Mouse (Mus musculus): ENCODE data around the gene Nrp2. TPM values are rescaled to one million over a fixed set of nuclear protein-coding genes. Genes with fewer than 3 reads are reported as not detected.

Nrp2 gene
- polyA plus RNA-seq, 1 experiment from 2014 or later = 11.2 TPM

GRCm38 (mm10) chr1:62833356-62833755, 130.3 kb downstream of the Nrp2 start:
- H3K27ac ChIP-seq (ENCODE audit: low read length) = no peak overlapping the region
- no peak overlapping the region for H3K4me2 ChIP-seq (replicated peaks; ENCODE audit: low read depth, low read length)
- no peaks in the 10 kb centered on the region for H3K36me3 ChIP-seq (ENCODE audit: insufficient read depth, low read length)
- WGBS = 96% methylated on average over 1 of the region's 1 CpGs
- peaks cover 4% of the 10 kb centered on the region; the same call in 1 of the 2 replicates for H3K9me3 ChIP-seq (ENCODE audit: low read length)
- H3K4me3 ChIP-seq (ENCODE audit: low read length) = no peak overlapping the region
- H3K27me3 ChIP-seq (ENCODE audit: insufficient read depth, low read length) = no peaks in the 10 kb centered on the region
- no peak overlapping the region for H3K9ac ChIP-seq (replicated peaks; ENCODE audit: low read length)
- peaks cover 3% of the 10 kb centered on the region; the same call in 1 of the 2 replicates for H3K4me1 ChIP-seq (ENCODE audit: insufficient read depth, low read length)
- ATAC-seq (ENCODE audit: low FRiP score, low TSS enrichment) = no peak

DNA sequence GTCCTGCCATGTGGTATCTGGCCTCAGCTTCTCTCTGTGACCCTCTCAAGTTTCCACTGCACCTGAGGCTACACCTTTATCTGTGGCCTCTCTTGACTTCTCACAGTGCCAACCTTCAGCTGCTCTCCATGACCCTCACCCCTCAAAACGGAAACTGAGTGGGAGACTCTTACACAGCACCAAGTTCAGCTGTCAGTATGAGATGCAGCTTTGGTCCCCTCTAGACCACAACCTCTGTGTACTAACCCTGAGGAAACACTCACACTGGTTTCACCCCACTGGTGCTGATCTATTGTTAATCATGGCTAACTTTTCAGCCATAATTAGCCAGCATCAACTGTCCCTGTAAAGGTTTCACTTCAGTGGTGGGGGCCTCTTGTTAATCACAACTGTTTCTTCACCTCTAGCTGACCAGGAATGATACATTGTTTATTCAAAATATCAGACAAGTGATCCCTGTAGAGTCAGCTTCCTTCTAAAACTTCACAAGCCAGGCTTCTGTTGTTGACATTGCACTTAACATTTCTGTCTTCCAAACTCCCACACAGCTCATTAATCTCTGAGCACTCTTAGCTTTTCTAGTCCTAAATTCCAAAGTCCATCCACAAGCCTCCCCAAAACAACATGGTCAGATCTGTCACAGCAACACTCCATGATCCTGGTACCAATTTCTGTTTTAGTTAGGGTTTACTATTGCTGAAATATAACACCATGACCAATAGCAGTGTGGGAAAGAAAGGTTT, 131.5 kb downstream of the Nrp2 start:
- Histone ChIP-seq H3K4me3 (ENCODE audit: low read length) (no peak overlapping the region), H3K9ac (replicated peaks; ENCODE audit: low read length) (no peak overlapping the region), H3K27ac (ENCODE audit: low read length) (no peak overlapping the region), H3K4me2 (replicated peaks; ENCODE audit: low read depth, low read length) (no peak overlapping the region), H3K4me1 (ENCODE audit: insufficient read depth, low read length) (peaks cover 3% of the 10 kb centered on the region; the same call in 1 of the 2 replicates), H3K27me3 (ENCODE audit: insufficient read depth, low read length) (no peaks in the 10 kb centered on the region), H3K36me3 (ENCODE audit: insufficient read depth, low read length) (no peaks in the 10 kb centered on the region), H3K9me3 (ENCODE audit: low read length) (peaks cover 4% of the 10 kb centered on the region; the same call in 1 of the 2 replicates)
- peak; percentile 58; the same call in 1 of the 2 replicates for ATAC-seq (ENCODE audit: low FRiP score, low TSS enrichment)
- 33% methylated on average over 1 of the region's 1 CpGs for WGBS

- Histone ChIP-seq H3K4me2 (replicated peaks; ENCODE audit: low read depth, low read length) (no peak overlapping the region), H3K27me3 (ENCODE audit: insufficient read depth, low read length) (no peaks in the 10 kb centered on the region), H3K4me3 (ENCODE audit: low read length) (no peak overlapping the region), H3K9me3 (ENCODE audit: low read length) (peaks cover 4% of the 10 kb centered on the region; the same call in 1 of the 2 replicates), H3K36me3 (ENCODE audit: insufficient read depth, low read length) (no peaks in the 10 kb centered on the region), H3K9ac (replicated peaks; ENCODE audit: low read length) (no peak overlapping the region), H3K4me1 (ENCODE audit: insufficient read depth, low read length) (no peaks in the 10 kb centered on the region), H3K27ac (ENCODE audit: low read length) (no peak overlapping the region)
- WGBS = 86% methylated on average over 3 of the region's 3 CpGs
- no peak for ATAC-seq (ENCODE audit: low FRiP score, low TSS enrichment)
These were observed 135.0 kb downstream of the Nrp2 start for GRCm38 (mm10) chr1:62838083-62838482.

GRCm38 (mm10) chr1:62838631-62839030, 135.5 kb downstream of the Nrp2 start:
- Histone ChIP-seq H3K27ac (ENCODE audit: low read length) (no peak overlapping the region), H3K9me3 (ENCODE audit: low read length) (peaks cover 4% of the 10 kb centered on the region; the same call in 1 of the 2 replicates), H3K4me1 (ENCODE audit: insufficient read depth, low read length) (no peaks in the 10 kb centered on the region), H3K9ac (replicated peaks; ENCODE audit: low read length) (no peak overlapping the region), H3K27me3 (ENCODE audit: insufficient read depth, low read length) (no peaks in the 10 kb centered on the region), H3K4me3 (ENCODE audit: low read length) (no peak overlapping the region), H3K36me3 (ENCODE audit: insufficient read depth, low read length) (no peaks in the 10 kb centered on the region), H3K4me2 (replicated peaks; ENCODE audit: low read depth, low read length) (no peak overlapping the region)
- ATAC-seq (ENCODE audit: low FRiP score, low TSS enrichment) = no peak
- 63% methylated on average over 2 of the region's 2 CpGs for WGBS

DNA sequence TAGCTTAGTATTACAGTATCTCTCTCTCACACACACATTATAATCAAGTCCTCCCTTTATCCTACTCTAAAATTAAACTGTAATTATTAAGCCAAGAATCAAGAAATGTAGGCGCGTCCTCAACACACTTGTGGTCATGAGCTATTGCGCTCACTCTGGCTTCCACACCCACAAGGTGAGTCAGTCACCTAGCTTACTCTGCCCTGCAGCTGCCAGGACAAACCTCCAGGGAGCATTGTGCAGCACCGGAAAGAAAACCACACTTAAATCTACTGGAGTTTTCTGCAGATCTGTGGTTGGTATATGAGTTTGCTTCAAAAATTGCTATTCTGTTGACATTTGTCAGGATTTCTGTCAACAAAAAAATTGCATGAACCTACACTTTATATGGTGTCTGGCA, 140.1 kb downstream of the Nrp2 start:
- Histone ChIP-seq H3K4me1 (ENCODE audit: insufficient read depth, low read length) (no peaks in the 10 kb centered on the region), H3K4me2 (replicated peaks; ENCODE audit: low read depth, low read length) (no peak overlapping the region), H3K9me3 (ENCODE audit: low read length) (no peaks in the 10 kb centered on the region), H3K27me3 (ENCODE audit: insufficient read depth, low read length) (no peaks in the 10 kb centered on the region), H3K36me3 (ENCODE audit: insufficient read depth, low read length) (no peaks in the 10 kb centered on the region), H3K4me3 (ENCODE audit: low read length) (no peak overlapping the region), H3K9ac (replicated peaks; ENCODE audit: low read length) (no peak overlapping the region), H3K27ac (ENCODE audit: low read length) (no peak overlapping the region)
- ATAC-seq (ENCODE audit: low FRiP score, low TSS enrichment) = no peak
- 87% methylated on average over 4 of the region's 4 CpGs for WGBS

DNA sequence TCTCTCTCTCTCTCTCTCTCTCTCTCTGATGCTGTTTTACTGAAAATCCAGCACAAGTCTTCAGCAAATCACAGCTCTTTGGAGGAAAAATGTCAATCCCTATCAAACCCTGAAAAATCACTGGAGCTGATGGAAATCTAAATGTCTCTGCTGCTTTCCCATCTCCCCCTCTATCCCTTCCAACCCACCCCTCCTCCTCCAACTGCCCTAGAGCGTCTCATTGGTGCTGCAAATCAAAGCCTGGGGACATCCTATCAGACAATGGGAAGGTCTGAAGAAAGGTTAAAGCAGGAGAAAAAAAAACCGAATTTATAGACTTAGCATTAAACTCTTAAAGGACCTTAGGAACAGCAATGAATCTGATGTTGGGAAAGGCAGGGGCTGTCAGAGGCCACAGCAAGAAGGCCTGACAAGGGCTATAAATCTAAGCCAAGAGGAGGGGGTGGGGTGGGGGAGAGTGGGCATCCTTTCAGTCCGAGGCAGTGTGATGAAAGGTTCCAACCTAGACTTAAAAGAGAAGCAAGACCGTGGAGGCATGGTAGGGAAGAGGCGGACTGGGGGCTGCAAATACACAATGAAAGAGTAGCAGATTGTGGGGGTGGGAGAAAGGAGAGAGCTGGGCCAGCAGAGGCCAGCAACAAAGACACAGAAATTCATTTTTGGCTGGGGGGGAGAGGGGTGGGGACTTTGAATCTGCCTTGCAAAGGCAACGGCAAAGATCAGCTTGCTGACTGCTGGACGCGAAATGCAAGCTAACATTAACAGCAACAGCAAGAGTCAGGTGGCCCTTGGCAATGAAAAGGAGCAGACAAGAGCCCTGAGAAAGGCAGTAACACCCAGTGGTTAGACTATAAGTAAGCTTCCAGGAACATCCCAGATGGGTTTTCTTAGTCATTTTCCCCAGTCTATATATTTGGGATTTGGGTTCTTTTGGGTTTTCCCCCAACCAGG, 148.2 kb downstream of the Nrp2 start:
- 16% methylated on average over 8 of the region's 8 CpGs for WGBS
- H3K27ac ChIP-seq (ENCODE audit: low read length) = no peak overlapping the region
- peak overlapping the region; percentile 27; the same call in 1 of the 2 replicates for H3K4me2 ChIP-seq (replicated peaks; ENCODE audit: low read depth, low read length)
- no peak overlapping the region; the same call in 1 of the 2 replicates for H3K9ac ChIP-seq (replicated peaks; ENCODE audit: low read length)
- ATAC-seq (ENCODE audit: low FRiP score, low TSS enrichment) = peak; percentile 82
- H3K4me1 ChIP-seq (ENCODE audit: insufficient read depth, low read length) = peaks cover 30% of the 10 kb centered on the region
- no peaks in the 10 kb centered on the region for H3K27me3 ChIP-seq (ENCODE audit: insufficient read depth, low read length)
- H3K36me3 ChIP-seq (ENCODE audit: insufficient read depth, low read length) = no peaks in the 10 kb centered on the region
- no peak overlapping the region for H3K4me3 ChIP-seq (ENCODE audit: low read length)
- H3K9me3 ChIP-seq (ENCODE audit: low read length) = no peaks in the 10 kb centered on the region

GRCm38 (mm10) chr1:62853362-62853761, 150.3 kb downstream of the Nrp2 start:
- 20% methylated on average over 9 of the region's 9 CpGs for WGBS
- H3K4me3 ChIP-seq (ENCODE audit: low read length) = no peak overlapping the region
- peak overlapping the region; percentile 50 for H3K27ac ChIP-seq (ENCODE audit: low read length)
- no peaks in the 10 kb centered on the region for H3K9me3 ChIP-seq (ENCODE audit: low read length)
- H3K36me3 ChIP-seq (ENCODE audit: insufficient read depth, low read length) = no peaks in the 10 kb centered on the region
- ATAC-seq (ENCODE audit: low FRiP score, low TSS enrichment) = no peak
- peaks cover 30% of the 10 kb centered on the region for H3K4me1 ChIP-seq (ENCODE audit: insufficient read depth, low read length)
- no peak overlapping the region for H3K4me2 ChIP-seq (replicated peaks; ENCODE audit: low read depth, low read length)
- no peaks in the 10 kb centered on the region for H3K27me3 ChIP-seq (ENCODE audit: insufficient read depth, low read length)
- no peak overlapping the region for H3K9ac ChIP-seq (replicated peaks; ENCODE audit: low read length)

- Histone ChIP-seq H3K9ac (replicated peaks; ENCODE audit: low read length) (no peak overlapping the region), H3K4me1 (ENCODE audit: insufficient read depth, low read length) (peaks cover 30% of the 10 kb centered on the region), H3K9me3 (ENCODE audit: low read length) (no peaks in the 10 kb centered on the region), H3K27ac (ENCODE audit: low read length) (peak overlapping the region; percentile 50), H3K4me3 (ENCODE audit: low read length) (no peak overlapping the region), H3K36me3 (ENCODE audit: insufficient read depth, low read length) (no peaks in the 10 kb centered on the region), H3K27me3 (ENCODE audit: insufficient read depth, low read length) (no peaks in the 10 kb centered on the region), H3K4me2 (replicated peaks; ENCODE audit: low read depth, low read length) (no peak overlapping the region)
- 43% methylated on average over 4 of the region's 4 CpGs for WGBS
- ATAC-seq (ENCODE audit: low FRiP score, low TSS enrichment) = no peak
These were observed 150.9 kb downstream of the Nrp2 start for GRCm38 (mm10) chr1:62853996-62854395.

DNA sequence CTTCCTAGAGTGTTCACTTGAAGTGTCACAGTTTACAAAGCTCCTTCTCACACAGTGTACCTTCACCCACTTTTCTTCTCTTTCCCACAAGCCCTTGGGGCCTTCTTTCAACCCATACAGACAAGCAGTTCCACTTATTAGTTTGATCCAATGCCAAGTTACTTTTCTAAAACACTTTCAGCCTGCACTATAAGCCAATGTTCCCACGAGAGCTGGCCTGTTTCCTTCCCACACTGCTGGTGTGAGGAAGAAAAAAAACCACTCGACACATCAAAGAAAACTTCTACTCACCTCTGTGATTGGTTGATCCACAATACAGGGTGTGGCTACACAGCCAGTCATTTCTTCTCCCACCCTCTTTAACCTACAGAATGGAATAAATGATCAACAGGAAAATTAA, 156.0 kb downstream of the Nrp2 start:
- Histone ChIP-seq H3K36me3 (ENCODE audit: insufficient read depth, low read length) (no peaks in the 10 kb centered on the region), H3K9ac (replicated peaks; ENCODE audit: low read length) (no peak overlapping the region), H3K4me2 (replicated peaks; ENCODE audit: low read depth, low read length) (no peak overlapping the region), H3K9me3 (ENCODE audit: low read length) (no peaks in the 10 kb centered on the region), H3K27me3 (ENCODE audit: insufficient read depth, low read length) (no peaks in the 10 kb centered on the region), H3K4me1 (ENCODE audit: insufficient read depth, low read length) (peaks cover 10% of the 10 kb centered on the region), H3K4me3 (ENCODE audit: low read length) (no peak overlapping the region), H3K27ac (ENCODE audit: low read length) (no peak overlapping the region)
- no peak for ATAC-seq (ENCODE audit: low FRiP score, low TSS enrichment)
- WGBS = 38% methylated on average over 2 of the region's 2 CpGs
